Mouse (Mus musculus): ENCODE results near the gene Olfr883.

The Olfr883 gene

GRCm38 (mm10) chr9:38025508-38025907, at the start of gene Olfr883:
TSS of gene Olfr883 (plus strand) at chr9:38025808.
- no peak for DNase-seq (ENCODE audit: low read depth)

- DNase-seq (ENCODE audit: low read depth), result no peak
These were observed 34.1 kb upstream of the Olfr883 start, which contains the start of gene Olfr881 for GRCm38 (mm10) chr9:37991525-37991924. TSS of gene Olfr881 (plus strand) at chr9:37991825.

GRCm38 (mm10) chr9:37998581-37999204, 26.9 kb upstream of the Olfr883 start:
- peak; percentile 3 for DNase-seq (ENCODE audit: low read depth)

GRCm38 (mm10) chr9:38000021-38000420, 25.6 kb upstream of the Olfr883 start:
- DNase-seq (ENCODE audit: low read depth), result no peak

GRCm38 (mm10) chr9:38046255-38046654, 20.6 kb downstream of the Olfr883 start, which contains the start of gene Olfr884:
TSS of gene Olfr884 (plus strand) at chr9:38046555.
- DNase-seq (ENCODE audit: low read depth), result no peak

GRCm38 (mm10) chr9:38061022-38061421, 35.4 kb downstream of the Olfr883 start, which contains the start of gene Olfr885:
TSS of gene Olfr885 (plus strand) at chr9:38061322.
- DNase-seq (ENCODE audit: low read depth), result no peak
